ENCODE assay signal across 8 mouse cellular contexts in genomic region chr7:141948906-141949798, GRCm38 (mm10). TPM values are rescaled to one million over a fixed set of nuclear protein-coding genes. Genes with fewer than 3 reads are reported as not detected.
A peak's percentile ranks its signal among the peaks of the same experiment; 100 is the strongest.
DNase-seq lines count a peak whose midpoint lies in the region; ATAC-seq and TF ChIP-seq lines count a peak whose summit lies in the region.

Brsk2 (plus strand) TSS chr7:141949751.

- WGBS in forebrain, embryonic 14.5 days = under 1% methylated on average over 54 of the region's 55 CpGs
- WGBS in heart, postnatal 0 days = 3% methylated on average over 43 of the region's 55 CpGs
- WGBS in liver, embryonic 12.5 days (ENCODE audit: insufficient replicate concordance) = 3% methylated on average over 54 of the region's 55 CpGs
- 2% methylated on average over 49 of the region's 55 CpGs for WGBS in neural tube, embryonic 11.5 days
- WGBS in stomach, embryonic 15.5 days = 2% methylated on average over 50 of the region's 55 CpGs

- peak within 1 kb of the TSS; percentile 85 for H3K4me2 ChIP-seq in forebrain, embryonic 14.5 days (ENCODE audit: low read length)
- peak within 1 kb of the TSS; percentile 81 for H3K4me2 ChIP-seq in heart, postnatal 0 days (ENCODE audit: low read depth, low read length)
- peak within 1 kb of the TSS; percentile 62 for H3K4me2 ChIP-seq in liver, embryonic 12.5 days
- peak within 1 kb of the TSS; percentile 67 for H3K4me2 ChIP-seq in neural tube, embryonic 11.5 days (ENCODE audit: low read depth)
- H3K4me2 ChIP-seq in stomach, embryonic 15.5 days = peak within 1 kb of the TSS; percentile 96

- peak; percentile 90 for ATAC-seq in cerebellum, adult (ENCODE audit: insufficient number of reproducible peaks, low FRiP score, low TSS enrichment)
- ATAC-seq in forebrain, embryonic 14.5 days = peak; percentile 95
- peak; percentile 94 for ATAC-seq in heart, postnatal 0 days (ENCODE audit: insufficient read depth, low read depth)
- peak; percentile 83 for ATAC-seq in liver, embryonic 12.5 days
- peak; percentile 80 for ATAC-seq in neural tube, embryonic 11.5 days (ENCODE audit: insufficient read depth, low FRiP score, low TSS enrichment)
- peak; percentile 94 for ATAC-seq in stomach, embryonic 15.5 days (ENCODE audit: insufficient read depth, low FRiP score, low read depth)

- no peak for TF ChIP-seq EP300 in heart, postnatal 0 days (IDR thresholded peaks at IDR 0.05; ENCODE audit: low read depth)

- no peaks in the 10 kb centered on the region for H3K27me3 ChIP-seq in forebrain, embryonic 14.5 days (replicated peaks; ENCODE audit: control insufficient read depth, insufficient read depth, low read length)
- peaks cover 83% of the 10 kb centered on the region for H3K27me3 ChIP-seq in heart, postnatal 0 days (ENCODE audit: control insufficient read depth, insufficient read depth, low read length)
- peaks cover 96% of the 10 kb centered on the region for H3K27me3 ChIP-seq in liver, embryonic 12.5 days (replicated peaks)
- H3K27me3 ChIP-seq in neural tube, embryonic 11.5 days (ENCODE audit: control insufficient read depth, insufficient read depth, low read length) = peaks cover 7% of the 10 kb centered on the region; the same call in 1 of the 2 replicates
- H3K27me3 ChIP-seq in stomach, embryonic 15.5 days (replicated peaks) = peaks cover 65% of the 10 kb centered on the region

- peak within 1 kb of the TSS; percentile 99 for H3K9ac ChIP-seq in forebrain, embryonic 14.5 days (ENCODE audit: low read length)
- H3K9ac ChIP-seq in heart, postnatal 0 days (replicated peaks; ENCODE audit: low read depth, low read length) = 0 out of 2 replicates have a peak within 1 kb of the TSS, but pooled peaks have one; percentile 33
- H3K9ac ChIP-seq in liver, embryonic 12.5 days = no peak within 1 kb of the TSS
- peak within 1 kb of the TSS; percentile 98 for H3K9ac ChIP-seq in neural tube, embryonic 11.5 days (ENCODE audit: low read length)
- no peak within 1 kb of the TSS; the same call in 1 of the 2 replicates for H3K9ac ChIP-seq in stomach, embryonic 15.5 days

- TF ChIP-seq CTCF in heart, postnatal 0 days (IDR thresholded peaks at IDR 0.05; ENCODE audit: low read depth) = no peak

- peaks cover 9% of the 10 kb centered on the region for H3K36me3 ChIP-seq in forebrain, embryonic 14.5 days (ENCODE audit: control insufficient read depth, insufficient read depth, low read length)
- no peaks in the 10 kb centered on the region for H3K36me3 ChIP-seq in heart, postnatal 0 days (replicated peaks; ENCODE audit: control insufficient read depth, insufficient read depth, low read length)
- H3K36me3 ChIP-seq in liver, embryonic 12.5 days = no peaks in the 10 kb centered on the region
- peaks cover 2% of the 10 kb centered on the region; the same call in 1 of the 2 replicates for H3K36me3 ChIP-seq in neural tube, embryonic 11.5 days (ENCODE audit: control insufficient read depth, insufficient read depth, low read length)
- H3K36me3 ChIP-seq in stomach, embryonic 15.5 days = no peaks in the 10 kb centered on the region

- no peaks in the 10 kb centered on the region for H3K9me3 ChIP-seq in forebrain, embryonic 14.5 days (replicated peaks; ENCODE audit: control insufficient read depth, low read length)
- no peaks in the 10 kb centered on the region; the same call in 1 of the 2 replicates for H3K9me3 ChIP-seq in heart, postnatal 0 days (replicated peaks; ENCODE audit: control insufficient read depth, low read length)
- H3K9me3 ChIP-seq in liver, embryonic 12.5 days (replicated peaks) = no peaks in the 10 kb centered on the region
- H3K9me3 ChIP-seq in neural tube, embryonic 11.5 days (ENCODE audit: control insufficient read depth, low read length) = no peaks in the 10 kb centered on the region
- H3K9me3 ChIP-seq in stomach, embryonic 15.5 days = no peaks in the 10 kb centered on the region

- peaks cover 40% of the 10 kb centered on the region for H3K4me1 ChIP-seq in forebrain, embryonic 14.5 days (ENCODE audit: control insufficient read depth, insufficient read depth, low read length)
- H3K4me1 ChIP-seq in heart, postnatal 0 days (ENCODE audit: control insufficient read depth, insufficient read depth) = no peaks in the 10 kb centered on the region
- peaks cover 6% of the 10 kb centered on the region; the same call in 1 of the 2 replicates for H3K4me1 ChIP-seq in liver, embryonic 12.5 days
- peaks cover 10% of the 10 kb centered on the region; the same call in 1 of the 2 replicates for H3K4me1 ChIP-seq in neural tube, embryonic 11.5 days (ENCODE audit: control insufficient read depth, insufficient read depth, low read length)
- peaks cover 12% of the 10 kb centered on the region for H3K4me1 ChIP-seq in stomach, embryonic 15.5 days

- peak within 1 kb of the TSS; percentile 98 for H3K27ac ChIP-seq in forebrain, embryonic 14.5 days (ENCODE audit: low read depth, low read length)
- no peak within 1 kb of the TSS for H3K27ac ChIP-seq in heart, postnatal 0 days (ENCODE audit: low read depth)
- H3K27ac ChIP-seq in liver, embryonic 12.5 days = no peak within 1 kb of the TSS
- peak within 1 kb of the TSS; percentile 98 for H3K27ac ChIP-seq in neural tube, embryonic 11.5 days (ENCODE audit: low read depth, low read length)
- 0 out of 2 replicates have a peak within 1 kb of the TSS, but pooled peaks have one; percentile 21 for H3K27ac ChIP-seq in stomach, embryonic 15.5 days

- peak within 1 kb of the TSS; percentile 97 for H3K4me3 ChIP-seq in forebrain, embryonic 14.5 days (ENCODE audit: low read depth, low read length)
- peak within 1 kb of the TSS; percentile 44 for H3K4me3 ChIP-seq in heart, postnatal 0 days (ENCODE audit: low read depth, low read length)
- peak within 1 kb of the TSS; percentile 42 for H3K4me3 ChIP-seq in liver, embryonic 12.5 days
- peak within 1 kb of the TSS; percentile 87 for H3K4me3 ChIP-seq in neural tube, embryonic 11.5 days (ENCODE audit: low read depth, low read length)
- H3K4me3 ChIP-seq in stomach, embryonic 15.5 days (replicated peaks) = peak within 1 kb of the TSS; percentile 52

- DNase-seq in CD8-positive naive resting alpha-beta T cell, adult 2 months (ENCODE audit: low read depth in 2 of 2, low spot score in 2 of 2) = peak; percentile 58 to 65
- peak; percentile 98 for DNase-seq in forebrain, embryonic 14.5 days (ENCODE audit: low spot score)
- peak; percentile 75 for DNase-seq in heart, postnatal 0 days (ENCODE audit: low spot score)
- peak; percentile 95 to 98 for DNase-seq in kidney, postnatal 25 days
- DNase-seq in neural tube, embryonic 11.5 days (ENCODE audit: low spot score) = peak; percentile 93

RNA-seq across cellular contexts. Expression of gene Brsk2, which starts in this region (rescaled TPM):
- 20.8 and 21.7 TPM in 2 replicates for polyA plus RNA-seq in forebrain, embryonic 14.5 days (2014; fragmentation: Nextera tagmentation; extraction: Ambion mirVana)
- total RNA-seq in heart, postnatal 0 days (2014; rRNA removed; ENCODE audit: low replicate concordance) = not detected in 2 replicates
- polyA plus RNA-seq in heart, postnatal 0 days (2015; fragmentation: Nextera tagmentation; extraction: Ambion mirVana) = 0.30 and 0.37 TPM in 2 replicates
- 0.23 and 0.33 TPM in 2 replicates for polyA plus RNA-seq in liver, embryonic 12.5 days (2016; fragmentation: Nextera tagmentation; extraction: Ambion mirVana)
- 10.4 and 13.7 TPM in 2 replicates for polyA plus RNA-seq in neural tube, embryonic 11.5 days (2014; fragmentation: Nextera tagmentation; extraction: Ambion mirVana)
- 1.6 and 2.0 TPM in 2 replicates for polyA plus RNA-seq in stomach, embryonic 15.5 days (2015; fragmentation: Nextera tagmentation; extraction: Ambion mirVana)

Comparison
In these comparisons a context has a peak if more than half of its experiments do, and no peak if none do; other contexts are left out.
1. Peak in DNase-seq, ATAC-seq, H3K4me3 ChIP-seq, H3K9ac ChIP-seq and H3K4me2 ChIP-seq in heart, postnatal 0 days; RNA of the gene not detected or under 1 TPM.
2. Peak in ATAC-seq, H3K4me3 ChIP-seq and H3K4me2 ChIP-seq in liver, embryonic 12.5 days; RNA of the gene not detected or under 1 TPM.
3. H3K27ac ChIP-seq: peak in forebrain, embryonic 14.5 days (single experiment), neural tube, embryonic 11.5 days (single experiment) and stomach, embryonic 15.5 days (single experiment); none in heart, postnatal 0 days (single experiment) and liver, embryonic 12.5 days (single experiment).
4. H3K4me3 ChIP-seq: peak in every context shown above with its lines; median percentile 97 in forebrain, embryonic 14.5 days; 87 in neural tube, embryonic 11.5 days; 52 in stomach, embryonic 15.5 days; 44 in heart, postnatal 0 days; 42 in liver, embryonic 12.5 days.
5. H3K9ac ChIP-seq: peak in forebrain, embryonic 14.5 days (single experiment) and neural tube, embryonic 11.5 days (single experiment); none in liver, embryonic 12.5 days (single experiment) and stomach, embryonic 15.5 days (single experiment).
6. Peak in every context shown above with its lines, with median percentiles within 50 percentile points of each other: DNase-seq, ATAC-seq and H3K4me2 ChIP-seq.